Mouse (Mus musculus) lung, embryonic 16.5 days (tissue): ENCODE measurements around the gene Sned1. TPM values are rescaled to one million over a fixed set of nuclear protein-coding genes. Genes with fewer than 3 reads are reported as not detected.

ENCODE experiments used
- ATAC-seq: fragments of 200-750 bp; cut with Nextera tagmentation; 2 replicates; pipeline ENCODE4 v1.8.0; 2017; ENCODE audit warnings: low read depth, mild to moderate bottlenecking, moderate library complexity
- H3K27ac ChIP-seq: fragments of 300-500 bp; sonication (generic); 2 replicates; pipeline ENCODE4 v1.5.1; 2014; ENCODE audit warnings: mild to moderate bottlenecking, control low read depth, low read length
- H3K27me3 ChIP-seq: fragments of 300-500 bp; sonication (generic); 2 replicates; pipeline ENCODE4 v1.6.1; 2014; ENCODE audit warnings: low read depth, low read length, mixed read lengths; ENCODE audit not compliant: control insufficient read depth, insufficient read depth
- H3K36me3 ChIP-seq: fragments of 300-500 bp; sonication (generic); 2 replicates; pipeline ENCODE4 v1.6.1; 2014; ENCODE audit warnings: low read length; ENCODE audit not compliant: control insufficient read depth, insufficient read depth
- H3K4me1 ChIP-seq: fragments of 300-500 bp; sonication (generic); replicated peaks from 2 replicates; pipeline ENCODE4 v1.6.1; 2014; ENCODE audit warnings: low read length, mixed read lengths; ENCODE audit not compliant: control insufficient read depth, insufficient read depth
- H3K4me2 ChIP-seq: fragments of 300-500 bp; sonication (generic); 2 replicates; pipeline ENCODE4 v1.6.1; 2014; ENCODE audit warnings: low read depth, low read length, control low read depth
- H3K4me3 ChIP-seq: fragments of 300-500 bp; sonication (generic); 2 replicates; pipeline ENCODE4 v1.5.1; 2014; ENCODE audit warnings: mild to moderate bottlenecking, low read length, control low read depth
- H3K9ac ChIP-seq: fragments of 300-500 bp; sonication (generic); 2 replicates; pipeline ENCODE4 v1.6.1; 2014; ENCODE audit warnings: low read length, control low read depth
- H3K9me3 ChIP-seq: fragments of 300-500 bp; sonication (generic); 2 replicates; pipeline ENCODE4 v1.6.1; 2016; ENCODE audit warnings: low read length; ENCODE audit not compliant: control insufficient read depth
- WGBS: fragments of 180-500 bp; shearing (Covaris S2); extraction: QIAGEN DNeasy Blood & Tissue Kit; methylation state at CpG from one replicate; pipeline ENCODE4 v1.1.7; 2014; 5-methylcytosine and 5-hydroxymethylcytosine counted together
- polyA plus RNA-seq: library from polyadenylated mRNA; unstranded; fragments of >200 nt; fragmentation: Nextera tagmentation; extraction: Ambion mirVana; gene quantifications from 2 replicates; pipeline ENCODE4 v1.2.1, GENCODE M21; 2015

Gene Sned1
- polyA plus RNA-seq, 1 experiment from 2014 or later = 20.2 TPM

- no peak overlapping the region for H3K4me3 ChIP-seq
- H3K9ac ChIP-seq = no peak overlapping the region
- H3K4me1 ChIP-seq = peaks cover 21% of the 10 kb centered on the region
- no peak for ATAC-seq
- no peaks in the 10 kb centered on the region for H3K9me3 ChIP-seq
- 69% methylated on average over 5 of the region's 5 CpGs for WGBS
- H3K4me2 ChIP-seq = no peak overlapping the region
- H3K27me3 ChIP-seq = no peaks in the 10 kb centered on the region
- no peak overlapping the region for H3K27ac ChIP-seq
- H3K36me3 ChIP-seq = no peaks in the 10 kb centered on the region
Measured at GRCm38 (mm10) chr1:93225731-93226520, 9.7 kb upstream of the Sned1 start.

GRCm38 (mm10) chr1:93227303-93227975 is 8.2 kb upstream of the Sned1 start:
- no peak overlapping the region for H3K4me3 ChIP-seq
- ATAC-seq = peak; percentile 67
- no peaks in the 10 kb centered on the region for H3K36me3 ChIP-seq
- WGBS = 58% methylated on average over 7 of the region's 7 CpGs
- H3K9ac ChIP-seq = no peak overlapping the region
- no peaks in the 10 kb centered on the region for H3K9me3 ChIP-seq
- peaks cover 21% of the 10 kb centered on the region for H3K4me1 ChIP-seq
- no peak overlapping the region for H3K4me2 ChIP-seq
- H3K27me3 ChIP-seq = no peaks in the 10 kb centered on the region
- H3K27ac ChIP-seq = no peak overlapping the region

GRCm38 (mm10) chr1:93227976-93228365 is 7.7 kb upstream of the Sned1 start:
- H3K4me1 ChIP-seq = peaks cover 21% of the 10 kb centered on the region
- 90% methylated on average over 7 of the region's 7 CpGs for WGBS
- no peak overlapping the region for H3K27ac ChIP-seq
- H3K36me3 ChIP-seq = no peaks in the 10 kb centered on the region
- H3K27me3 ChIP-seq = no peaks in the 10 kb centered on the region
- no peak overlapping the region for H3K4me2 ChIP-seq
- no peak for ATAC-seq
- H3K9ac ChIP-seq = no peak overlapping the region
- no peak overlapping the region for H3K4me3 ChIP-seq
- H3K9me3 ChIP-seq = no peaks in the 10 kb centered on the region

- H3K9ac ChIP-seq = no peak overlapping the region
- no peak overlapping the region for H3K27ac ChIP-seq
- 79% methylated on average over 6 of the region's 6 CpGs for WGBS
- no peaks in the 10 kb centered on the region for H3K27me3 ChIP-seq
- H3K9me3 ChIP-seq = no peaks in the 10 kb centered on the region
- no peak overlapping the region for H3K4me3 ChIP-seq
- no peak overlapping the region for H3K4me2 ChIP-seq
- no peaks in the 10 kb centered on the region for H3K36me3 ChIP-seq
- peaks cover 21% of the 10 kb centered on the region for H3K4me1 ChIP-seq
- ATAC-seq = no peak
Measured at GRCm38 (mm10) chr1:93229221-93229620, 6.4 kb upstream of the Sned1 start.

- H3K9me3 ChIP-seq = no peaks in the 10 kb centered on the region
- no peak overlapping the region for H3K4me2 ChIP-seq
- H3K27me3 ChIP-seq = no peaks in the 10 kb centered on the region
- no peak overlapping the region for H3K27ac ChIP-seq
- WGBS = 61% methylated on average over 4 of the region's 4 CpGs
- no peaks in the 10 kb centered on the region for H3K36me3 ChIP-seq
- no peak for ATAC-seq
- H3K4me1 ChIP-seq = peaks cover 21% of the 10 kb centered on the region
- H3K4me3 ChIP-seq = no peak overlapping the region
- no peak overlapping the region for H3K9ac ChIP-seq
Measured at GRCm38 (mm10) chr1:93229626-93230025, 6.0 kb upstream of the Sned1 start.

- H3K4me1 ChIP-seq = peaks cover 20% of the 10 kb centered on the region; the same call in 1 of the 2 replicates
Measured at GRCm38 (mm10) chr1:93236545-93236924, 894 bp downstream of the Sned1 start.

GRCm38 (mm10) chr1:93237676-93238075 is 2.0 kb downstream of the Sned1 start:
- Histone ChIP-seq H3K9ac (no peak overlapping the region), H3K27ac (no peak overlapping the region), H3K4me1 (peaks cover 20% of the 10 kb centered on the region; the same call in 1 of the 2 replicates), H3K36me3 (0 out of 2 replicates have a peak, but pooled peaks cover 2% of the 10 kb centered on the region), H3K27me3 (no peaks in the 10 kb centered on the region), H3K9me3 (no peaks in the 10 kb centered on the region), H3K4me3 (no peak overlapping the region), H3K4me2 (peak overlapping the region; percentile 98; the same call in 1 of the 2 replicates)
- no peak for ATAC-seq
- WGBS = 82% methylated on average over 10 of the region's 10 CpGs

More at GRCm38 (mm10) chr1:93236545-93236924, 894 bp downstream of the Sned1 start:
- peak overlapping the region; percentile 23; the same call in 1 of the 2 replicates for H3K27ac ChIP-seq
- H3K27me3 ChIP-seq = no peaks in the 10 kb centered on the region
- no peaks in the 10 kb centered on the region for H3K9me3 ChIP-seq
- H3K4me2 ChIP-seq = peak overlapping the region; percentile 98
- WGBS = 11% methylated on average over 3 of the region's 3 CpGs
- peak overlapping the region; percentile 58 for H3K4me3 ChIP-seq
- H3K36me3 ChIP-seq = no peaks in the 10 kb centered on the region
- peak overlapping the region; percentile 67 for H3K9ac ChIP-seq
- ATAC-seq = peak; percentile 10

GRCm38 (mm10) chr1:93238201-93238600 is 2.6 kb downstream of the Sned1 start:
- Histone ChIP-seq H3K4me2 (peak overlapping the region; percentile 98), H3K4me3 (no peak overlapping the region), H3K36me3 (0 out of 2 replicates have a peak, but pooled peaks cover 2% of the 10 kb centered on the region), H3K9ac (no peak overlapping the region), H3K4me1 (peaks cover 20% of the 10 kb centered on the region; the same call in 1 of the 2 replicates), H3K27ac (no peak overlapping the region), H3K9me3 (no peaks in the 10 kb centered on the region), H3K27me3 (no peaks in the 10 kb centered on the region)
- ATAC-seq = no peak
- 49% methylated on average over 4 of the region's 4 CpGs for WGBS

- Histone ChIP-seq H3K27ac (no peak overlapping the region), H3K36me3 (0 out of 2 replicates have a peak, but pooled peaks cover 2% of the 10 kb centered on the region), H3K4me3 (no peak overlapping the region), H3K4me1 (peaks cover 3% of the 10 kb centered on the region; the same call in 1 of the 2 replicates), H3K9me3 (no peaks in the 10 kb centered on the region), H3K4me2 (no peak overlapping the region), H3K9ac (no peak overlapping the region), H3K27me3 (no peaks in the 10 kb centered on the region)
- peak; percentile 41 for ATAC-seq
- WGBS = 40% methylated on average over 2 of the region's 2 CpGs
Measured at GRCm38 (mm10) chr1:93245936-93246335, 10.3 kb downstream of the Sned1 start.
